Mouse (Mus musculus): Measurements from ENCODE around the gene Slc27a5. TPM values are rescaled to one million over a fixed set of nuclear protein-coding genes. Genes with fewer than 3 reads are reported as not detected.

Slc27a5 gene
- polyA plus RNA-seq, 1 experiment from 2014 or later, result not detected

DNA sequence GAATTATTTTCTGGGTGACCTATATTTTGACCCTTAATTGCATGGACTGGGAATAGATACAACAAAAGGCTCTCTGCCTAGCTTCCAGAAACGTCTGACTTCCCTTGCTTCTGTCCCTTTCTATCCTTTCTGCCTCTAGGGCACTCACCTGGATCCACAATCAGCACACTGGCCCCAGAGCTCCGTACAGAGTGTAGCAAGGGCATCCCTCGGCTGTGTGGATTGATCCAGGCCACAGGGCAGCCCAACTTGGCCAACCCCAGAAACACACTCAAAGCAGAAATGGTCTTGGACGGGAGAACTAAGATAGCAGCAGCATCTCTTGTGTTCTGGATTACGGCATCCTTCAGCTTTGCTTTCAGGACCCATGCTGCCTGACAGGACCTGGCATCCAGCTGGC, 762 bp downstream of the Slc27a5 start:
- Histone ChIP-seq H3K36me3 (replicated peaks) (no peaks in the 10 kb centered on the region), H3K27me3 (replicated peaks; ENCODE audit: low read depth, poor library complexity, severe bottlenecking) (no peaks in the 10 kb centered on the region), H3K9me3 (no peaks in the 10 kb centered on the region), H3K4me1 (no peaks in the 10 kb centered on the region), H3K27ac (replicated peaks) (no peak overlapping the region), H3K4me3 (no peak overlapping the region)
- WGBS, result 65% methylated on average over 5 of the region's 5 CpGs
- no peak for DNase-seq (ENCODE audit: low spot score)

GRCm38 (mm10) chr7:12995862-12996261, 2.1 kb downstream of the Slc27a5 start:
- Histone ChIP-seq H3K4me1 (no peaks in the 10 kb centered on the region), H3K27me3 (replicated peaks; ENCODE audit: low read depth, poor library complexity, severe bottlenecking) (no peaks in the 10 kb centered on the region), H3K4me3 (no peak overlapping the region), H3K27ac (replicated peaks) (no peak overlapping the region), H3K36me3 (replicated peaks) (no peaks in the 10 kb centered on the region), H3K9me3 (no peaks in the 10 kb centered on the region)
- DNase-seq (ENCODE audit: low spot score), result no peak

DNA sequence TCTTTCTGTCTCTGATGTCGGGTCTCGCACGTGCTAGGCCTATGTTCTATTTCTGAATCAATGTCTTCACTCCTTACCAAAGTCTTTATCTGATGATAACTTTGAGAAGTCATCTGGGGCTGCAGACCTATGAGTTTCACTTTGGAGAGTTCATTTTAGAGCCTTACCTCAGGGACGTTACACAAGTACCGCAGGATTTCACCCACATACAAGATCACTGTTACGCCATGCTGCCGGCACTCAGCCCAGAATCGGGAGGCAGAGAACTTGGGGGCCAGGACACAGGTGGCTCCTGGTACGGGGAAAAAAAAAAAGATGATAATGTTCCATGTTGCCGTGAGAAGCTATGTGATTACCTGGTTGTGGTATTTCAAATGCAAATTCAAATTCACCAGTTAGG, 4.8 kb downstream of the Slc27a5 start:
- no peaks in the 10 kb centered on the region for H3K9me3 ChIP-seq
- H3K27me3 ChIP-seq (replicated peaks; ENCODE audit: low read depth, poor library complexity, severe bottlenecking), result no peaks in the 10 kb centered on the region
- no peak overlapping the region for H3K4me3 ChIP-seq
- no peak overlapping the region for H3K27ac ChIP-seq (replicated peaks)
- no peaks in the 10 kb centered on the region for H3K4me1 ChIP-seq
- WGBS, result 90% methylated on average over 10 of the region's 10 CpGs
- no peaks in the 10 kb centered on the region for H3K36me3 ChIP-seq (replicated peaks)
- no peak for DNase-seq (ENCODE audit: low spot score)

GRCm38 (mm10) chr7:12992222-12992621, 5.8 kb downstream of the Slc27a5 start:
- no peak for DNase-seq (ENCODE audit: low spot score)

DNA sequence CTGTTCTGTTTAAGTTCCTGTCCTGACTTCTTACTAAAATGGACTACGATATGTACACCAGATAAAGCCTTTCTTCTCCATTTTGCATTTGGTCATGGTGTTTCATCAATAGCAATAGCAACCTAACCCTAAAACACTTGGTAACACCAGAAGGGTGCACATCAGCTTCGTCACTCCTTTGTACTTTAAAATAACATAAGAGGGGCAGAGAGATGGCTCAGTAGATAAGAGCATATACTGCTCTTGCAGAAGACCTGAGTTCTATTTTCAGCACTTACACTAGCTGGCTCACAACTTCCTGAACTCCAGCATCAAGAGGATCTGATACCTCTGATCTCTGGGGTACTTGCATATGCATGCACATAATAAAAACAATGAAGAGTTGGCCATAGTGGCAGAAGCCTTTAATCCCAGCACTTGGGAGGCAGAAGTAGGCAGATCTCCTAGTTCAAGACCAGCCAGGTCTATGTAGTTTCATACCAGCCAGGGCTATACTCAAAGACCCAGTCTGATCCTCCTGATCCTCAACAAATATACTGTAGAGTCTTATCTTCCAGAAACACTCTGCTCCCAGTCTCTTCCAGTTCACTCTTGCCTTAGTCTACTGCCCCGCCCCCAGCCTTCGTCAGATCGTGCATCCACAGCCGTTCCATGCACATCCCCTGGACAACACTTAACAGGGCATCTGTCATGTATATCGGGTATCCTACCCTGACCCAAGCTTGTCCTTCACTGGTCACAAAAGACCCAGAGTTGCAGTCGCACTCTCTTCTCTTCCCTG, 10.4 kb downstream of the Slc27a5 start:
- 88% methylated on average over 8 of the region's 8 CpGs for WGBS
- H3K27ac ChIP-seq (replicated peaks), result no peak overlapping the region
- no peak overlapping the region for H3K4me3 ChIP-seq
- no peaks in the 10 kb centered on the region for H3K4me1 ChIP-seq
- H3K36me3 ChIP-seq (replicated peaks), result peaks cover 2% of the 10 kb centered on the region
- H3K27me3 ChIP-seq (replicated peaks; ENCODE audit: low read depth, poor library complexity, severe bottlenecking), result no peaks in the 10 kb centered on the region
- no peaks in the 10 kb centered on the region for H3K9me3 ChIP-seq
- no peak for DNase-seq (ENCODE audit: low spot score)

More at GRCm38 (mm10) chr7:12992222-12992621, 5.8 kb downstream of the Slc27a5 start:
- H3K9me3 ChIP-seq, result no peaks in the 10 kb centered on the region
- no peaks in the 10 kb centered on the region for H3K27me3 ChIP-seq (replicated peaks; ENCODE audit: low read depth, poor library complexity, severe bottlenecking)
- no peaks in the 10 kb centered on the region for H3K4me1 ChIP-seq
- no peak overlapping the region for H3K4me3 ChIP-seq
- no peaks in the 10 kb centered on the region for H3K36me3 ChIP-seq (replicated peaks)
- no peak overlapping the region for H3K27ac ChIP-seq (replicated peaks)
- 8% methylated on average over 3 of the region's 3 CpGs for WGBS

- no peak overlapping the region for H3K4me3 ChIP-seq
- H3K27ac ChIP-seq (replicated peaks), result no peak overlapping the region
- WGBS, result 85% methylated on average over 8 of the region's 8 CpGs
These were observed 11.1 kb downstream of the Slc27a5 start for GRCm38 (mm10) chr7:12986906-12987305.

DNA sequence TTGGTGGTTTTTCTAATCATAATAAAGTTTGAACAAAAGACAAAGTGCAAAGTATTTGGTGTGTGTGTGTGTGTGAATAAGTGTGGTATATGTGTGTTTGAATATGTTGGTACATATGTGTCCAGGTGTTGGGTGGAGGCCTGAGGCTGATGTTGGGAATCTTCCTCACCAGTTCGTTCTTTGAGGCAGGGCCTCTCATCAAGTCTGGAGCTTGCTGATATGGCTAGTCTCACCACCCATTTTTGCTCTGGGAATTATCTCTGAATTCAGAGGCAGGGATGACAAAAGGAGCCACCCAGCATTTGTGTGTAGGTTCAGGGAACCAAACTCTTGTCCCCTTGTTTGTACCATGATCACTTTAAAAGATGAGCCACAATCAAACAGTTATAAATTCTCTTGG, 12.3 kb downstream of the Slc27a5 start:
- Histone ChIP-seq H3K4me3 (no peak overlapping the region), H3K9me3 (no peaks in the 10 kb centered on the region), H3K27me3 (replicated peaks; ENCODE audit: low read depth, poor library complexity, severe bottlenecking) (no peaks in the 10 kb centered on the region), H3K36me3 (replicated peaks) (peaks cover 13% of the 10 kb centered on the region), H3K27ac (replicated peaks) (no peak overlapping the region), H3K4me1 (no peaks in the 10 kb centered on the region)
- 94% methylated on average over 1 of the region's 1 CpGs for WGBS
- no peak for DNase-seq (ENCODE audit: low spot score)

More at GRCm38 (mm10) chr7:12986906-12987305, 11.1 kb downstream of the Slc27a5 start:
- H3K9me3 ChIP-seq, result no peaks in the 10 kb centered on the region
- H3K27me3 ChIP-seq (replicated peaks; ENCODE audit: low read depth, poor library complexity, severe bottlenecking), result no peaks in the 10 kb centered on the region
- no peak for DNase-seq (ENCODE audit: low spot score)
- no peaks in the 10 kb centered on the region for H3K4me1 ChIP-seq
- peaks cover 9% of the 10 kb centered on the region for H3K36me3 ChIP-seq (replicated peaks)

- H3K27ac ChIP-seq (replicated peaks), result no peak overlapping the region
- H3K9me3 ChIP-seq, result no peaks in the 10 kb centered on the region
- WGBS, result 86% methylated on average over 7 of the region's 7 CpGs
- H3K27me3 ChIP-seq (replicated peaks; ENCODE audit: low read depth, poor library complexity, severe bottlenecking), result no peaks in the 10 kb centered on the region
- peaks cover 20% of the 10 kb centered on the region for H3K4me1 ChIP-seq
- H3K36me3 ChIP-seq (replicated peaks), result peaks cover 22% of the 10 kb centered on the region
- H3K4me3 ChIP-seq, result no peak overlapping the region
- no peak for DNase-seq (ENCODE audit: low spot score)
These were observed 17.7 kb downstream of the Slc27a5 start for GRCm38 (mm10) chr7:12980291-12980690.

GRCm38 (mm10) chr7:12979776-12980175, 18.2 kb downstream of the Slc27a5 start:
- Histone ChIP-seq H3K9me3 (no peaks in the 10 kb centered on the region), H3K36me3 (replicated peaks) (peaks cover 22% of the 10 kb centered on the region), H3K27me3 (replicated peaks; ENCODE audit: low read depth, poor library complexity, severe bottlenecking) (no peaks in the 10 kb centered on the region), H3K4me1 (peaks cover 20% of the 10 kb centered on the region), H3K4me3 (no peak overlapping the region), H3K27ac (replicated peaks) (no peak overlapping the region)
- WGBS, result 81% methylated on average over 6 of the region's 6 CpGs
- no peak for DNase-seq (ENCODE audit: low spot score)

DNA sequence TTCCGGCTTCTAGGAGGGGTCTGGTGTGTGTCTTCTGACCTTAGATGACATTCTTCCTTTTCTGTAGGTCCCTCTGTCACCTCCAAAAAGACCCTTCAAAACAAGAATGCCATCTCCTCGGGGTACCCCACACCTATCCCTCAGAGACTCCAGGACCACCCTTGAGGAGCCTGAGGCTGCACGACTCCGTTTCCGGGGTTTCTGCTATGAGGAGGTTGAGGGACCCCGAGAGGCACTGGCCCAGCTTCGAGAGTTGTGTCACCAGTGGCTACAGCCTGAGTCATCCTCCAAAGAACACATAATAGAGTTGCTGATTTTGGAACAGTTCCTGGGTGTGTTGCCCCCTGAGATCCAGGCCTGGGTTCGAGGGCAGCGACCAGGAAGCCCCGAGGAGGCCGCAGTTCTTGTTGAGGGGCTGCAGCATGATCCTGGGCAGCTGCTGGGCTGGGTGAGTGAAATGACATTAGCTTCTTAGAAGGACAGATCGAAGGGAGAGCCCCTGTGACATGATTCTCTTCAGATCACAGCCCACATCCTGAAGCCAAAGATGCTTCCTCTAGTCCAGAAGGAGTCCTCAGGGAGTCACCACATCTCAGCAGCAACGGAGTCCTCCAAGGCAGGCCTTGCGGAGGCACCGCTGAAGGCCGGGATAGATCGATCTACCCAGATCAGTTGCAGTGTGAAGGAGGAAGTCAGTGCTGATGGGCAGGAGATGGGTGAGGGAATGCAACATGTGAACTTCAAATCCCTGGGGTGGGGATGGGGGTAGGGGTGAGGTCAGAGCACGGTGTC, 18.9 kb downstream of the Slc27a5 start:
- 87% methylated on average over 18 of the region's 18 CpGs for WGBS

GRCm38 (mm10) chr7:12977682-12978389, 20.2 kb downstream of the Slc27a5 start, which contains the start of gene Zfp446:
Gene Zfp446, plus strand, starts transcription at chr7:12977848.
- Histone ChIP-seq H3K27ac (replicated peaks) (peak within 1 kb of the TSS; percentile 90), H3K36me3 (replicated peaks) (peaks cover 28% of the 10 kb centered on the region), H3K4me3 (peak within 1 kb of the TSS; percentile 63), H3K4me1 (peaks cover 20% of the 10 kb centered on the region), H3K9me3 (no peaks in the 10 kb centered on the region), H3K27me3 (replicated peaks; ENCODE audit: low read depth, poor library complexity, severe bottlenecking) (no peaks in the 10 kb centered on the region)
- under 1% methylated on average over 49 of the region's 49 CpGs for WGBS
- DNase-seq (ENCODE audit: low spot score), result peak; percentile 99

More for the DNA sequence above, 18.9 kb downstream of the Slc27a5 start:
- H3K27ac ChIP-seq (replicated peaks), result peak overlapping the region; percentile 90
- H3K4me3 ChIP-seq, result peak overlapping the region; percentile 63
- no peak for DNase-seq (ENCODE audit: low spot score)
- peaks cover 20% of the 10 kb centered on the region for H3K4me1 ChIP-seq
- no peaks in the 10 kb centered on the region for H3K27me3 ChIP-seq (replicated peaks; ENCODE audit: low read depth, poor library complexity, severe bottlenecking)
- no peaks in the 10 kb centered on the region for H3K9me3 ChIP-seq
- H3K36me3 ChIP-seq (replicated peaks), result peaks cover 22% of the 10 kb centered on the region

- Histone ChIP-seq H3K36me3 (replicated peaks) (peaks cover 50% of the 10 kb centered on the region), H3K27ac (replicated peaks) (no peak overlapping the region)
- WGBS, result 95% methylated on average over 25 of the region's 25 CpGs
These were observed 27.1 kb downstream of the Slc27a5 start for GRCm38 (mm10) chr7:12970906-12971305.

More at GRCm38 (mm10) chr7:12970906-12971305, 27.1 kb downstream of the Slc27a5 start:
- DNase-seq (ENCODE audit: low spot score), result no peak
- Histone ChIP-seq H3K27me3 (replicated peaks; ENCODE audit: low read depth, poor library complexity, severe bottlenecking) (no peaks in the 10 kb centered on the region), H3K9me3 (no peaks in the 10 kb centered on the region), H3K4me1 (peaks cover 13% of the 10 kb centered on the region), H3K4me3 (no peak overlapping the region)
